27 mouse cellular contexts compared by ENCODE assay signal in genomic region chr3:130671291-130671690, GRCm38 (mm10). TPM values are rescaled to one million over a fixed set of nuclear protein-coding genes. Genes with fewer than 3 reads are reported as not detected.
A peak's percentile ranks its signal among the peaks of the same experiment; 100 is the strongest.
DNase-seq lines count a peak whose midpoint lies in the region; ATAC-seq and TF ChIP-seq lines count a peak whose summit lies in the region.
"Had no signal": no experiment of that assay in that cellular context is flagged by ENCODE, and none has a peak within 500 bp of the region (broad histone marks: within the 10 kb centered on the region; RNA-seq: fewer than 3 reads in every experiment).

No protein-coding gene starts in this region.

- no peak for ATAC-seq in hindbrain, postnatal 0 days
- no peak for ATAC-seq in hindbrain, embryonic 14.5 days (ENCODE audit: low FRiP score)
- ATAC-seq in neural tube, embryonic 14.5 days (ENCODE audit: low read depth): peak; percentile 38; the same call in 1 of the 2 replicates
- no peak for ATAC-seq in neural tube, embryonic 15.5 days (ENCODE audit: low FRiP score)
- ATAC-seq: forebrain, postnatal 0 days; intestine, embryonic 15.5 days had no signal

- no peak overlapping the region for H3K4me3 ChIP-seq in hindbrain, postnatal 0 days (ENCODE audit: low read length)
- no peak overlapping the region for H3K4me3 ChIP-seq in hindbrain, embryonic 14.5 days (replicated peaks; ENCODE audit: low read length)
- H3K4me3 ChIP-seq in neural tube, embryonic 14.5 days (ENCODE audit: low read depth, low read length): no peak overlapping the region
- H3K4me3 ChIP-seq in neural tube, embryonic 15.5 days (replicated peaks): no peak overlapping the region
- H3K4me3 ChIP-seq: embryonic facial prominence, embryonic 13.5 days; hindbrain, embryonic 15.5 days; intestine, embryonic 15.5 days; lung, embryonic 15.5 days; midbrain, embryonic 12.5 days had no signal

- no peaks in the 10 kb centered on the region for H3K27me3 ChIP-seq in hindbrain, postnatal 0 days (ENCODE audit: insufficient read depth, low read length)
- H3K27me3 ChIP-seq in hindbrain, embryonic 14.5 days (ENCODE audit: control insufficient read depth, insufficient read depth, low read length): no peaks in the 10 kb centered on the region
- no peaks in the 10 kb centered on the region for H3K27me3 ChIP-seq in neural tube, embryonic 14.5 days (ENCODE audit: control insufficient read depth, insufficient read depth, low read length)
- no peaks in the 10 kb centered on the region for H3K27me3 ChIP-seq in neural tube, embryonic 15.5 days (replicated peaks)
- H3K27me3 ChIP-seq: embryonic facial prominence, embryonic 13.5 days; hindbrain, embryonic 15.5 days; intestine, embryonic 15.5 days; lung, embryonic 15.5 days; midbrain, embryonic 12.5 days had no signal

- TF ChIP-seq CTCF in hindbrain, postnatal 0 days (IDR thresholded peaks at IDR 0.05; ENCODE audit: low read depth): no peak

- H3K4me1 ChIP-seq in hindbrain, postnatal 0 days (ENCODE audit: insufficient read depth, low read length): no peaks in the 10 kb centered on the region
- no peaks in the 10 kb centered on the region for H3K4me1 ChIP-seq in hindbrain, embryonic 14.5 days (replicated peaks; ENCODE audit: control insufficient read depth, insufficient read depth, low read length)
- H3K4me1 ChIP-seq in neural tube, embryonic 14.5 days (ENCODE audit: control insufficient read depth, insufficient read depth, low read length): no peaks in the 10 kb centered on the region
- H3K4me1 ChIP-seq in neural tube, embryonic 15.5 days: no peaks in the 10 kb centered on the region
- H3K4me1 ChIP-seq: hindbrain, embryonic 15.5 days; intestine, embryonic 15.5 days; lung, embryonic 15.5 days; midbrain, embryonic 12.5 days had no signal

- peak; percentile 40 for DNase-seq in adrenal gland, adult 2 months
- DNase-seq in adrenal gland, adult 18-20 months (ENCODE audit: low spot score in 2 of 2): no peak
- DNase-seq in hindbrain, postnatal 0 days (ENCODE audit: low spot score): peak; percentile 20
- DNase-seq in hindbrain, embryonic 14.5 days (ENCODE audit: low spot score): no peak
- DNase-seq in gastrocnemius, postnatal 14 days: no peak
- no peak for DNase-seq in right cerebral cortex, adult 2 months (ENCODE audit: low spot score in 2 of 2)
- DNase-seq: cerebellum, adult 18-20 months; cerebellum, postnatal 25 days; forebrain, postnatal 0 days; gastrocnemius, postnatal 25 days; heart, postnatal 4 days; kidney, adult 8-10 months; kidney, postnatal 10 days; left cerebral cortex, postnatal 4 days; right cerebral cortex, postnatal 25 days; spleen, adult 18-20 months; thymus, postnatal 25 days had no signal

- no peak overlapping the region for H3K27ac ChIP-seq in hindbrain, postnatal 0 days
- H3K27ac ChIP-seq in hindbrain, embryonic 14.5 days: no peak overlapping the region
- H3K27ac ChIP-seq in neural tube, embryonic 14.5 days (ENCODE audit: low read depth, low read length): no peak overlapping the region
- H3K27ac ChIP-seq in neural tube, embryonic 15.5 days (replicated peaks): no peak overlapping the region
- H3K27ac ChIP-seq: embryonic facial prominence, embryonic 13.5 days; hindbrain, embryonic 15.5 days; intestine, embryonic 15.5 days; liver, embryonic 14.5 days; lung, embryonic 15.5 days; midbrain, embryonic 12.5 days had no signal

- H3K36me3 ChIP-seq in hindbrain, postnatal 0 days (ENCODE audit: insufficient read depth, low read length): no peaks in the 10 kb centered on the region
- no peaks in the 10 kb centered on the region for H3K36me3 ChIP-seq in hindbrain, embryonic 14.5 days (replicated peaks; ENCODE audit: control insufficient read depth, insufficient read depth)
- no peaks in the 10 kb centered on the region for H3K36me3 ChIP-seq in neural tube, embryonic 14.5 days (ENCODE audit: control insufficient read depth, insufficient read depth, low read length)
- no peaks in the 10 kb centered on the region for H3K36me3 ChIP-seq in neural tube, embryonic 15.5 days
- H3K36me3 ChIP-seq: embryonic facial prominence, embryonic 13.5 days; hindbrain, embryonic 15.5 days; intestine, embryonic 15.5 days; lung, embryonic 15.5 days; midbrain, embryonic 12.5 days had no signal

- no peak overlapping the region for H3K9ac ChIP-seq in hindbrain, postnatal 0 days (replicated peaks; ENCODE audit: low read length)
- no peak overlapping the region for H3K9ac ChIP-seq in hindbrain, embryonic 14.5 days
- no peak overlapping the region for H3K9ac ChIP-seq in neural tube, embryonic 14.5 days (replicated peaks; ENCODE audit: low read depth, low read length)
- no peak overlapping the region for H3K9ac ChIP-seq in neural tube, embryonic 15.5 days (replicated peaks)
- H3K9ac ChIP-seq: embryonic facial prominence, embryonic 13.5 days; forebrain, postnatal 0 days; hindbrain, embryonic 15.5 days; intestine, embryonic 15.5 days; liver, embryonic 14.5 days; lung, embryonic 15.5 days; midbrain, embryonic 12.5 days had no signal

- no peak overlapping the region for H3K4me2 ChIP-seq in hindbrain, postnatal 0 days (ENCODE audit: low read depth, low read length)
- H3K4me2 ChIP-seq in hindbrain, embryonic 14.5 days (replicated peaks): no peak overlapping the region
- no peak overlapping the region for H3K4me2 ChIP-seq in neural tube, embryonic 14.5 days (ENCODE audit: low read depth, low read length)
- H3K4me2 ChIP-seq in neural tube, embryonic 15.5 days: no peak overlapping the region
- H3K4me2 ChIP-seq: embryonic facial prominence, embryonic 13.5 days; hindbrain, embryonic 15.5 days; intestine, embryonic 15.5 days; lung, embryonic 15.5 days; midbrain, embryonic 12.5 days had no signal

- WGBS in hindbrain, postnatal 0 days: 37% methylated on average over 14 of the region's 14 CpGs
- WGBS in hindbrain, embryonic 14.5 days: 56% methylated on average over 14 of the region's 14 CpGs
- 40% methylated on average over 14 of the region's 14 CpGs for WGBS in neural tube, embryonic 14.5 days
- 34% methylated on average over 14 of the region's 14 CpGs for WGBS in neural tube, embryonic 15.5 days

- intact Hi-C loops in gastrocnemius, postnatal 14 days (cut with DNase I; ENCODE audit: low total_unique reads): no loop called here

- H3K9me3 ChIP-seq in hindbrain, postnatal 0 days (ENCODE audit: low read length): no peaks in the 10 kb centered on the region
- no peaks in the 10 kb centered on the region for H3K9me3 ChIP-seq in hindbrain, embryonic 14.5 days (ENCODE audit: control insufficient read depth, low read length)
- no peaks in the 10 kb centered on the region for H3K9me3 ChIP-seq in neural tube, embryonic 14.5 days (ENCODE audit: control insufficient read depth, low read length)
- no peaks in the 10 kb centered on the region for H3K9me3 ChIP-seq in neural tube, embryonic 15.5 days (replicated peaks)
- H3K9me3 ChIP-seq: embryonic facial prominence, embryonic 13.5 days; hindbrain, embryonic 15.5 days; intestine, embryonic 15.5 days; lung, embryonic 15.5 days; midbrain, embryonic 12.5 days had no signal

RNA-seq across cellular contexts. Expression of gene Ostc, which starts 38.0 kb away (rescaled TPM):
- total RNA-seq in adrenal gland, adult 2 months (2021): 100 to 1,000 TPM in 1 of 2 experiments, 10 to 100 TPM in 1; 85.9 to 121 TPM
- polyA plus RNA-seq in adrenal gland, adult 2 months (2012; rRNA removed): 12.9 and 13.3 TPM in 2 replicates
- total RNA-seq in adrenal gland, adult 18-20 months (2021): 10 to 100 TPM; 82.5 to 89.6 TPM
- 96.4 and 102 TPM in 2 replicates for total RNA-seq in hindbrain, postnatal 0 days (2014; rRNA removed)
- 182 and 185 TPM in 2 replicates for polyA plus RNA-seq in hindbrain, postnatal 0 days (2015; fragmentation: Nextera tagmentation; extraction: Ambion mirVana)
- polyA plus RNA-seq in hindbrain, embryonic 14.5 days (2014; fragmentation: Nextera tagmentation; extraction: Ambion mirVana): 221 and 231 TPM in 2 replicates
- 190 and 225 TPM in 2 replicates for polyA plus RNA-seq in neural tube, embryonic 14.5 days (2014; fragmentation: Nextera tagmentation; extraction: Ambion mirVana)
- polyA plus RNA-seq in neural tube, embryonic 15.5 days (2015; fragmentation: Nextera tagmentation; extraction: Ambion mirVana): 205 and 226 TPM in 2 replicates
- total RNA-seq in gastrocnemius, postnatal 14 days (2021): 10 to 100 TPM; 40.6 to 54.5 TPM

RNA-seq across cellular contexts. Expression of gene Etnppl, which starts 54.0 kb away (rescaled TPM):
- under 1 TPM; 0.21 to 0.72 TPM for total RNA-seq in adrenal gland, adult 2 months (2021)
- polyA plus RNA-seq in adrenal gland, adult 2 months (2012; rRNA removed): 0.07 TPM in 1 of 2 replicates, not detected in the other
- under 1 TPM in 1 of 2 experiments, not detected in 1; 0.27 TPM for total RNA-seq in adrenal gland, adult 18-20 months (2021)
- not detected in 2 replicates for total RNA-seq in hindbrain, postnatal 0 days (2014; rRNA removed)
- polyA plus RNA-seq in hindbrain, postnatal 0 days (2015; fragmentation: Nextera tagmentation; extraction: Ambion mirVana): 0.08 and 0.13 TPM in 2 replicates
- polyA plus RNA-seq in hindbrain, embryonic 14.5 days (2014; fragmentation: Nextera tagmentation; extraction: Ambion mirVana): 0.08 TPM in 1 of 2 replicates, not detected in the other
- polyA plus RNA-seq in neural tube, embryonic 14.5 days (2014; fragmentation: Nextera tagmentation; extraction: Ambion mirVana): not detected in 2 replicates
- polyA plus RNA-seq in neural tube, embryonic 15.5 days (2015; fragmentation: Nextera tagmentation; extraction: Ambion mirVana): 0.11 and 0.15 TPM in 2 replicates
- not detected for total RNA-seq in gastrocnemius, postnatal 14 days (2021)
- total RNA-seq: forebrain, postnatal 0 days; gastrocnemius, postnatal 25 days; left cerebral cortex, postnatal 4 days; megakaryocyte, adult 5-6 weeks had no signal
- polyA plus RNA-seq: embryonic facial prominence, embryonic 13.5 days; heart, embryonic 16.5 days; hindbrain, embryonic 15.5 days; lung, embryonic 15.5 days had no signal

RNA-seq across cellular contexts. Expression of gene Rpl34, which starts 58.9 kb away (rescaled TPM):
- 100 to 1,000 TPM; 621 to 725 TPM for total RNA-seq in adrenal gland, adult 2 months (2021)
- polyA plus RNA-seq in adrenal gland, adult 2 months (2012; rRNA removed): 235 and 259 TPM in 2 replicates
- 100 to 1,000 TPM; 642 to 733 TPM for total RNA-seq in adrenal gland, adult 18-20 months (2021)
- 572 and 622 TPM in 2 replicates for total RNA-seq in hindbrain, postnatal 0 days (2014; rRNA removed)
- 543 and 545 TPM in 2 replicates for polyA plus RNA-seq in hindbrain, postnatal 0 days (2015; fragmentation: Nextera tagmentation; extraction: Ambion mirVana)
- 544 and 662 TPM in 2 replicates for polyA plus RNA-seq in hindbrain, embryonic 14.5 days (2014; fragmentation: Nextera tagmentation; extraction: Ambion mirVana)
- 565 and 577 TPM in 2 replicates for polyA plus RNA-seq in neural tube, embryonic 14.5 days (2014; fragmentation: Nextera tagmentation; extraction: Ambion mirVana)
- 541 and 582 TPM in 2 replicates for polyA plus RNA-seq in neural tube, embryonic 15.5 days (2015; fragmentation: Nextera tagmentation; extraction: Ambion mirVana)
- 100 to 1,000 TPM; 465 to 522 TPM for total RNA-seq in gastrocnemius, postnatal 14 days (2021)

Comparison
In these comparisons a context has a peak if more than half of its experiments do, and no peak if none do; other contexts are left out.
1. DNase-seq: peak in adrenal gland, adult 2 months (single experiment) and hindbrain, postnatal 0 days (single experiment); none in adrenal gland, adult 18-20 months (0 of 2), hindbrain, embryonic 14.5 days (single experiment), gastrocnemius, postnatal 14 days (single experiment) and right cerebral cortex, adult 2 months (0 of 2).
2. RNA of gene Ostc, which starts 38.0 kb away (polyA plus RNA-seq): 221 to 231 TPM in hindbrain, embryonic 14.5 days, 205 to 226 TPM in neural tube, embryonic 15.5 days, 190 to 225 TPM in neural tube, embryonic 14.5 days and 182 to 185 TPM in hindbrain, postnatal 0 days; 12.9 to 13.3 TPM in adrenal gland, adult 2 months; every median in the first group is over 10 times any median in the second.